Mouse (Mus musculus) mouse embryonic stem cell (cell line): Measurements from ENCODE around the gene Gm28305.

ENCODE experiments used
- in situ Hi-C, 2 experiments: fragments of 300-500 bp; cut with MboI; formaldehyde crosslinking; loops; 1 replicate in 1 of 2; 3 replicates in 1 of 2; pipeline ENCODE4 v1.14.3; 2019 to 2020; ENCODE audit warnings: low sequenced_read_pairs in 2 of 2, low pct_unique_long_range_greater_than_20kb in 1 of 2, mixed read lengths in 1 of 2; ENCODE audit not compliant: unreplicated experiment in 1 of 2

Gm28305 gene

DNA sequence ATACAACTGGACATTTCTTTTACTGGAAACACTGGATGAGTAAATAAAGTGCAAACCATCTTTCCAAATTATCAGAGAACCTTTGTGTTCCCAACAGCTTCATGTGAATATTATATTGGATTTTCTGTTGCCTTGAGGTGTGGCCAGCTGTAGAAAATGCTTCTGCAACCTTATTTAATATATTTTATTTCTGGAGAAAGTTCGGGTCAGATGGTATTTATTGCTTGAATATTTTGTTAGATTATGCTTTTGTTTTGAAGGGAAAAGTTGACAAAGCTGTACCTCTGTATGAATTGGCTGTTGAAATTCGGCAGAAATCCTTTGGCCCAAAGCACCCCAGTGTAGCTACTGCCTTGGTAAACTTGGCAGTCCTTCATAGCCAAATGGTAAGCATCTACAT is at the start of gene Gm28305:
TSS of gene Gm28305 (plus strand) at position 301 of the 400 bp plus-strand sequence.
- in situ Hi-C loops = no loop called here

DNA sequence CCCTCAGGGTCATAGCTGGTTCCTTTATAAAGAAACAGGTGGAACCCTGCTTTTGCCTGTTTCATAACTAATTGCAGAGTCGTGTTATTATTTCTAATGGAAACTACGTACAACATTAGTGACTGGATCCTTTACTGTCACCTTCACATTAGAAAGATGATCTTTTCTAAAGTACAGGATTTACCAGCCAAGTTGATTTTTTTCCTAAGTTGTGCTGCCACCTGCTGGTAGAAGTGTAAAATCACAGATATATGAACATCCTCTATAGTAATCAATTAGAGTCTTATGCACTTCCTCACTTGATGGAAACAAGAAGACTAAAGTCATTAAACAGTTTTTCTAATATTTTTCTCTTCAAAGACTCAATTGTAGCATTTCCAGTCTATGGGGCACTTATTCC is 44.0 kb upstream of the Gm28305 start:
- in situ Hi-C loops = loop anchor here (5.0 to 25.0 kb wide), 5 partner anchors 112 to 512 kb away; partner anchors contain the start of gene Bfsp2 (in 2 of the 2)

- in situ Hi-C loops = no loop called here
These were observed 39.9 kb upstream of the Gm28305 start for GRCm38 (mm10) chr9:104000601-104001000.

- in situ Hi-C loops = no loop called here
These were observed 38.3 kb upstream of the Gm28305 start, which contains the start of gene Nphp3 for GRCm38 (mm10) chr9:104001921-104002859. Nphp3 (plus strand) TSS chr9:104002544.

DNA sequence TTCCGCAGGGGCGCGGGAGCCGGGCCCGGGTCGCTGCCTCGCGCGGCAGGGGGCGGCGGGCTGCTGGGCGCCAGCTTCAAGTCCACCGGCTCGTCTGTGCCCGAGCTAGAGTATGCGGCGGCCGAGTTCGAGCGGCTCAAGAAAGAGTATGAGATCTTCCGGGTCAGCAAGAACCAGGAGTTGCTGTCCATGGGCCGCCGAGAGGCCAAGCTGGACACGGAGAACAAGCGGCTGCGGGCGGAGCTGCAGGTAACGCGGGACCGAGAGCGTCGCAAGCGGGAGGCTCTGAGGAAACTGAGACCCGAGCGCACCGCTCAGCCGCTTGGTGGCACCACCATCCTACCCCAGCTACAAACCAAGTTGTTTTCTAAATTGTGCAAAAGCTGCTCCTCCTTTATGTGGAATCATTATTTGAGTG is 37.5 kb upstream of the Gm28305 start:
- in situ Hi-C loops = no loop called here

DNA sequence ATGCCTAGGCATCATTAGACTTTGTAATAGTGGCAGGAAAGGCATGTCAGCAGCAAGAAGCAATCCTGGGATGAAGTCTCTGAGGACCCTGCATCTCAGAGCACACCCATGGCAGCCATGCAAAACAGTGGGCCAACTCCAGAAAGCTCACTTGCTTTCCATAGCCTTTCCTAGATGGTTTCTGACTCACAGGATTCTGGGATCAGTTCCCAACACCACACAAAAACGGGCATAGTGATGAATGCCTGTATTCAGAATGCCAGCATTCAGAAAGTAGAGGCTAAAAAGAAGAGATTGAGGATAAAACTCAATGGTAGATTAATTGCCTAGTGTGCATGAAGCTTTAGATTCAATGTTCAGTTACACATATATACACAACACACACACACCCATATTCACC is 25.9 kb upstream of the Gm28305 start:
- in situ Hi-C loops = no loop called here

GRCm38 (mm10) chr9:104021026-104021425 is 19.4 kb upstream of the Gm28305 start:
- in situ Hi-C loops = no loop called here

GRCm38 (mm10) chr9:104027186-104027585 is 13.3 kb upstream of the Gm28305 start:
- in situ Hi-C loops = no loop called here

DNA sequence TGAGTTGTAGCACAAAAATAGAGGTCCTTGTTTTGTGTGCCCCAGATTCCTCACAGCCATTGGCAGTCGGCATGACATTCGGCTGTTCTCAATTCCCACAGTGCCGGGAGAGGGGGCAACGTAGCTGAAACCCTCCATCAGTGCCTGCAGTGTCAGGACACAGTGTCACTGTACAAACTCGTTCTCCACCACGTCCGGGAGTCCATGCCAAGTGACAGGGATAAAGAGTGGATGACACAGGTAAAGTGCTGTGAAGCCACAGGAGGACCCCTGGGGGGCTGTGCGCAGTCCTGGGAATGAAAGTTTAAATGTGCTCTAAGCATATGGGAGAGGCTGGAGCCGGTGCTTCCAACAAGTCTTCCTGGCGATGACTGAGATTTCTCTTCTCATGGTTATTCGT is 10.6 kb upstream of the Gm28305 start:
- in situ Hi-C loops = no loop called here

GRCm38 (mm10) chr9:104034231-104034630 is 6.2 kb upstream of the Gm28305 start:
- in situ Hi-C loops = no loop called here

- in situ Hi-C loops = no loop called here
These were observed 5.7 kb upstream of the Gm28305 start for GRCm38 (mm10) chr9:104034718-104035117.

DNA sequence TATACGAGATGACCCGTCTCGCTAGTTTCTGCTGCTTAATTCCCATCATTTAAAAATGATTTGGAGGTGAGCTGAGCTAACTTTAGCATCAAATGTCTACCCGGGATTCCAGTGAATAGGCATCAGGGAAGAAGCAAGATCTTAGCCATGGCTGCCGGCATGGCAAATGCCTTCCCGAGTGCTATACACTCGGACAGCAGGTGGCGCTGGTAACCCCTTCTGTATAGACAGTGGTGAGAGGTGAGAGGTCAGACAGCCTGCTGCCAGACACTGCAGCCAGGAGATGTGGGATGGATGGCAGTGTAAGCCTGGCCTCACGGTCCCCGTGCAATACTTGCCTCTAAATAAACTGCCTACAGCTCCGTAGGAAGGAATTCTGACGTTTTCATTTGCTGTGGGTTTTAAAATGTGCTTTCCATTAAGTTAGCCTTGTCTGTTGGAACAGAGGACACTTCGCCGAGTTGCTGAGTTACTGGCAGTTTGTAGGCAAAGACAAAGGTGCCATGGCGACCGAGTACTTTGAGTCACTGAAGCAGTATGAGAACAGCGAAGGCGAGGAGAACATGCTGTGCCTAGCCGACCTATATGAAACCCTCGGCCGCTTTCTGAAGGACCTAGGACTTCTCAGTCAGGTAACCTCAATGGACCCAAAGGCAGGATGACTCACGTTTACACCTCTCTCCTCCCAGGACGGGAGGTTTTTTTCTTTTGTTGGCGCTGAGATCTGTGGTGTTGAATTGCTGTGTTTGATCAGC is 5.0 kb upstream of the Gm28305 start:
- in situ Hi-C loops = no loop called here

GRCm38 (mm10) chr9:104038266-104038665 is 2.2 kb upstream of the Gm28305 start:
- in situ Hi-C loops = no loop called here

GRCm38 (mm10) chr9:104039031-104039695 is 1.3 kb upstream of the Gm28305 start:
- in situ Hi-C loops = no loop called here

- in situ Hi-C loops = no loop called here
These were observed 720 bp upstream of the Gm28305 start for GRCm38 (mm10) chr9:104039742-104040141.

DNA sequence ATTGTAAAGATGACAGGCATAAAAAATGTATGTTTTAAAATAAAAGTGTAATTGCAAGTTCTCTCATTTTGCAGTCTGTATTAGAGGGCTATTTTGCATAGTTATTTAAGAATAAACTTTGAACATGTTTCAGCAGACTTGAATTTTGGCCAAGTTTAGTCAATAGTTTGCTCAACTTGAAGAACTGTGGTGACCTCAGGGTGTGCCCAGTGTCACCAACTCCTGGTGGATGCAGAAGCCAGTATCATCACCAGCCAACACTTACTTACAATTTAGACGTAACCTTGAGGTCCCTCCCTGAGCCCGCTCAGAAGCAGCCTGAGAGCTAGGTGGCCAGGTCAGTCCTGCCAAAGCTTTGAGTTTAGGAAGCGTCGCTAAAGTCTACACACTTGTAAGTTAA is 3.2 kb downstream of the Gm28305 start:
- in situ Hi-C loops = no loop called here

DNA sequence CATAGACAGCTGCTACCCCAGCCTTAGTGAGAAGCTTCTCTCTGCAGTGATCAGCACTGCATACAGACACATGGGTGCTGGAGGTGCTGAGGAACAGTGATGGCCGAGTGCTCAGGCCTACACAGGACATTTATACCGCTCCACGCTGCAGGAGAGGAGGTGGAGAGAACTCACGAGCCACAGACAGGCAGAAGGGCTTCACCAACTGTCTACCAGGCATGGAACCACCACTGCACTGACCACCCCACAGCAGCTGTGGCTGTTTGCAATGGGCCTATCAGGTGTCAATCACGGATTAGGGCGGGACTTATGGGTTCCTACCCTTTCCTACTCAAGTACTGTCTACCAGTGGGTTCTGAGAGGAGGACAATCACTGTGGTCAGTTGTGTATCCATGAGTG is 10.6 kb downstream of the Gm28305 start:
- in situ Hi-C loops = no loop called here

GRCm38 (mm10) chr9:104062430-104063243 is 22.2 kb downstream of the Gm28305 start, which contains the start of gene Uba5:
Uba5 (minus strand) TSS chr9:104063134.
- in situ Hi-C loops = no loop called here
